Mouse (Mus musculus): ENCODE measurements around the gene Vav3.

DNA sequence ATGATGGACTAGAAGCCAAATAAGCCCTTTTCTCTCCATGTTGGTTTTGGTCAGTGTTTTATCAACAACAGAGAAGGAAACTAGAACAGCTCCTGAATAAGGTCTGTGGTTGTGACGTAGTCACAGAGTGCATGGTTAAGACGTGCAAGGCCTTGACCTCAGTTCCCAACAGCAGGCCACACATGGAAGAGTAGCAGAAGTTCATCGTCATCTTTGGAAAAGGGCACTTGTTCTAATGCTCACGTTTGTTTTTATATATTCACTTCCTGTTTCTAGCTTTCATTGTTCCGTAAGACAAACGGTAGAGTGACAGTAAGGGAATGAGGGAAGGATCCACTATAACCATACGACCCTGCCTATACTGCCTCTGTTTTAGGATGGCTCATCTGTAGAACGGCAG is 124.1 kb downstream of the Vav3 start:
- no peak for TF ChIP-seq POLR2A (IDR thresholded peaks at IDR 0.05; ENCODE audit: low read depth, low read length)
- no peak for TF ChIP-seq CTCF (IDR thresholded peaks at IDR 0.05; ENCODE audit: borderline replicate concordance, insufficient read depth, low read length)

Data from embryonic fibroblast, embryonic 13.5 days (primary cell).